Mouse (Mus musculus) inflammation-experienced regulatory T-cells (primary cell): ENCODE results near the gene Gm13723. TPM values are rescaled to one million over a fixed set of nuclear protein-coding genes. Genes with fewer than 3 reads are reported as not detected.

Experiments used
- polyA plus RNA-seq, 2 experiments: library from polyadenylated mRNA; unstranded; fragments of 100-300 nt; shearing (Covaris generic); gene quantifications; one replicate each; pipeline ENCODE4 v1.2.1; 2017

Gene Gm13723
- polyA plus RNA-seq: under 1 TPM in 1 of 2 experiments, not detected in 1; 0.06 TPM

DNA sequence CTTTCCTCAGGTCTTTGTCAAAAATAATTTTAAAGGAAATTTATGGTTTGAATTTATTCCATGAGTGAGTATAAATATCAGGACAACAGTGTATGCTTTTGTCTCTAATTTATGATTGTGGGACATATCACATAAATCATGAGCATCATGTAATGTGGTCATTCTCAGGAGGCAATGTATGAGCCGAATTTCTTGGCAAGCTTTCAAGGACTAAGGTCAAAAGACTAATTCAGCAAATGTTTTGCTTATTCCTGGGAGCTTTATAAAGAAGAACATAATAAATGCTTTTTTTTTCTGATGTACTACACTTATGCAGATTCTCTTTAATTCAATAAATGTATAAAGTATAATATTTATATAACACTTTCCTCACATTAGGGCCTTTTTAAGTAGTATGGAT lies at the start of gene Gm13723:
TSS of gene Gm13723 (minus strand) at position 101 of the 400 bp plus-strand sequence.

DNA sequence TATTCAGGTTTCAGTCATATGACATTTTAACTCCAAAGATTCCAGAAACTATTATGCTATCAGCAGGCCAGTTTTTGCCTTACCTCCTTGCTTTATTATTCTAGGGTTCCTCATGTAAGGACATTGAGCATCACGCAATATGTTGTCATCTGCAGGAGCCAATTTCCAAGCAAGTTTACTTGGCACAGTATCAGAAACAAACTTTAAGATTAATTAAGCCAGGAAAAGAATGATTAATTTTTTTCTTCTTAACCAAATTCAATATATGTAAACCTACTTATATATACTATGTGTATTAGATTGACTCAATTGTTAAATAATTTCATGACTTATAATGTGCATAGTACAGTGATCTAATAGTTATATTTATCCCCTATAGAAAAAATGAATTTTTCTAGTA lies 17.5 kb upstream of the Gm13723 start, which contains the start of gene Olfr1097:
TSS of gene Olfr1097 (minus strand) at position 101 of the 400 bp plus-strand sequence.

DNA sequence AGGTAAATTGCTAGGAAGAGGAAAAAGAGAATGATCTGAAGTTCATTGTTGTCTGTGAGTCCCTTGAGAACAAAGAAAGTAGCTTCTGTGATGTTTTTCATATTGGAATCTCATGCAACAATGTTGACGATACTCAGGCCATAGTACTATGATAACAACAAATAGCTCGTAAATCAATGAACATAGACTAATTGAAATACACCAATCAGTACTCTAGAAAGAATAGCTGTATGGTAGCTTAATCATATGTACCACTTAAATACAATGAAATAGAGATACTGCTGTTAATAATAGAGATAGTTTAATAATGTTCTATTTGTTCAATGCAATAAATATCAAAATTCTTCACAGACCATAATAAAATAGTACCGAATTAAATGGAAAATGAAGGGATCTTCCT lies 23.0 kb downstream of the Gm13723 start, which contains the start of gene Olfr1095:
TSS of gene Olfr1095 (minus strand) at position 101 of the 400 bp plus-strand sequence.

GRCm38 (mm10) chr2:86824363-86824762 lies 50.2 kb downstream of the Gm13723 start, which contains the start of gene Olfr1094:
Gene Olfr1094, plus strand, starts transcription at chr2:86824663.

Other genes starting within 250 kb of the Gm13723 start
- not detected for gene Olfr1084, start 235.1 kb downstream of the Gm13723 start, polyA plus RNA-seq
- not detected for gene Olfr1085, start 212.8 kb downstream of the Gm13723 start, polyA plus RNA-seq
- gene Olfr1086, start 194.7 kb downstream of the Gm13723 start, polyA plus RNA-seq: under 1 TPM in 1 of 2 experiments, not detected in 1; 0.40 TPM
- gene Olfr1087, start 176.4 kb downstream of the Gm13723 start, polyA plus RNA-seq: under 1 TPM in 1 of 2 experiments, not detected in 1; 0.28 TPM
- gene Olfr1089, start 141.1 kb downstream of the Gm13723 start, polyA plus RNA-seq: not detected
- gene Olfr1090, start 115.8 kb downstream of the Gm13723 start, polyA plus RNA-seq: 1 to 10 TPM in 1 of 2 experiments, not detected in 1; 3.3 TPM
- gene Olfr1093, start 92.3 kb downstream of the Gm13723 start, polyA plus RNA-seq: 1 to 10 TPM in 1 of 2 experiments, not detected in 1; 2.2 TPM
- gene Olfr141, start 64.8 kb downstream of the Gm13723 start, polyA plus RNA-seq: not detected
- not detected for gene Olfr1094, start 50.1 kb downstream of the Gm13723 start, polyA plus RNA-seq
- not detected for gene Olfr1095, start 23.1 kb downstream of the Gm13723 start, polyA plus RNA-seq
- gene Olfr1097, start 17.4 kb upstream of the Gm13723 start, polyA plus RNA-seq: under 1 TPM in 1 of 2 experiments, not detected in 1; 0.07 TPM
- under 1 TPM in 1 of 2 experiments, not detected in 1; 0.36 TPM for gene Olfr1098, start 49.7 kb upstream of the Gm13723 start, polyA plus RNA-seq
- gene Olfr1099, start 85.9 kb upstream of the Gm13723 start, polyA plus RNA-seq: not detected
- not detected for gene Olfr1100, start 105.2 kb upstream of the Gm13723 start, polyA plus RNA-seq
- not detected for gene Olfr1101, start 116.4 kb upstream of the Gm13723 start, polyA plus RNA-seq
- under 1 TPM in 1 of 2 experiments, not detected in 1; 0.62 TPM for gene Olfr1102, start 123.6 kb upstream of the Gm13723 start, polyA plus RNA-seq
- gene Olfr1104, start 152.3 kb upstream of the Gm13723 start, polyA plus RNA-seq: not detected
- under 1 TPM; 0.07 to 0.67 TPM for gene Olfr1105, start 161.7 kb upstream of the Gm13723 start, polyA plus RNA-seq
- not detected for gene Olfr1106, start 177.5 kb upstream of the Gm13723 start, polyA plus RNA-seq
- gene Olfr1107, start 201.0 kb upstream of the Gm13723 start, polyA plus RNA-seq: under 1 TPM in 1 of 2 experiments, not detected in 1; 0.27 TPM
- under 1 TPM; 0.11 to 0.34 TPM for gene Olfr1109, start 221.2 kb upstream of the Gm13723 start, polyA plus RNA-seq
- not detected for gene Olfr259, start 239.8 kb upstream of the Gm13723 start, polyA plus RNA-seq